Mouse (Mus musculus) cerebellum, postnatal 25 days (tissue): Measurements from ENCODE around the gene Ipmk.
"Not testable (repeated sequence)": the region's sequence is repeated elsewhere in the genome, so short reads cannot be mapped to it uniquely, and the experiment has no call there.

Source experiments
- DNase-seq, 2 experiments: peaks; one replicate each; pipeline ENCODE4 v3.0.0; 2021; ENCODE audit warnings: mixed read lengths in 2 of 2

Ipmk gene

GRCm38 (mm10) chr10:71376014-71376413 lies 28.5 kb downstream of the Ipmk start:
- no peak for DNase-seq

DNA sequence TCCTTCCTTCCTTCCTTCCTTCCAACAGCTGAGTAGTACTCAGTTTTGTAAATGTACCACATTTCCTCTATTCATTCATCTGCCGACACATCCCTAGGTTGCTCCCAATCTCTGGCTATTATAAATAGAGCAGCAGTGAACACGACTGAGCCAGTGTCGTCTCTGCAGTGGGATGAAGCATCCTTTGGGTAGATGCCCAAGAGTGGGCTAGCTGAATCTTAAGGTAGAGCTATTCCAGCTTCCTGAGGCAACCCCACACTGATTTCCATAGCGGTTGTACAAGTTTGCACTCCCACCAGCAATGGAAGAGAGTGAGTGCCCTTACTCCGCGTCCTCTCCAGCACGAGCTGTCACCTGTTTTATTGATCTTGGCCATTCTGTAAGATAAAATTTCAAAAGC lies 32.8 kb downstream of the Ipmk start:
- no peak for DNase-seq

- no peak for DNase-seq
These were observed 34.0 kb downstream of the Ipmk start for GRCm38 (mm10) chr10:71381471-71382033.

DNA sequence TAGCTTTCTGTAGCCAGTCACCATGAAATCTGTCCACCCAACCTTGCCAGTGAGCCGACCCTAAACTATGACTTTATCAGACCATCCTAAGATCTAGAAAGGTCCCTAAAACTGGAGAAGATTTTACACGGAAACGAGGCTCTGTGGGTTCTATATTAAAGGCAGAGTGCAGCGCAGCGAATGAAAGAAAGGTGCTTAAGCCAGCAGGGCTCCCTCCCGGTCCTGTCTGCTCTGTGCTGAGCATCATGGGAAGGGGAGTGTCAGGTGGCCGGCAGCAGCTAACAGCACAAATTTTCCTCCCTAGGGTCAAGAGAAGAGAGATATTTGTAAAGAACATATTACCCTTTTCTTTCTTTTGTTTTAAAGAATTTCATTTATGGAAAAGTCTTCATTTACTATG lies 34.5 kb downstream of the Ipmk start:
- DNase-seq = no peak

DNA sequence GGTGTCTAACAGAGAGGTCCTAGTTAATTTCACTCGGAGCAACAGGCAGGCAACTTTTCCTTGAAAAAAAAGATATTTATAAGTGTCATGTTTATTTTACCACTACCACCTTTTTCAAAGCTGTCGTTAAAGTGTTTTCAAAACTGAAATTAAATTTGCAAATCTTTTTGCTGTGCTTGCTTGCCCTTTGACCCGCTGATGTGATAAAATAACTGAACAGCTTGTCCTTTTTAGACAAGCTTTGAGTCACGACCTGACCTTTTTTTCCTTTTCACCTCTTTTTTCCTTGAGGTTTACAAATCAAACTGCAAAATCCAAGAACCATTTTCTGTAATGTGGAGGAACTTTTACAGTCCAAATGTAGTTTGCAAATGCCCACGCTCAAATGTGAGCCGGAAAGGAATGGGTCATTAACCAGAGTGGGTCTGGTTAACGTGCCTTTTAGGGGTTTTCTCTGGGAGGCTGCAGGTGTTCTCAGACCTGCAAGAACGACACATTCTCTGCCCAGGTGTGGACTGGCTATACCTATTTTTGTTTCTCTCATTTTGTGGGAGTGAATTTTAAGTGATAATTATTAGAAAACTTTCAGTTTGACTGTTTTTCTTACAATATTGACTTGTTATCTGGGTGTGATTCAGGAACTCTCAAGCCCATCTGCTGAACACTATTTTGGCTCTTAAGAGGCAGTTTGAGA lies 35.4 kb downstream of the Ipmk start:
- no peak for DNase-seq

DNA sequence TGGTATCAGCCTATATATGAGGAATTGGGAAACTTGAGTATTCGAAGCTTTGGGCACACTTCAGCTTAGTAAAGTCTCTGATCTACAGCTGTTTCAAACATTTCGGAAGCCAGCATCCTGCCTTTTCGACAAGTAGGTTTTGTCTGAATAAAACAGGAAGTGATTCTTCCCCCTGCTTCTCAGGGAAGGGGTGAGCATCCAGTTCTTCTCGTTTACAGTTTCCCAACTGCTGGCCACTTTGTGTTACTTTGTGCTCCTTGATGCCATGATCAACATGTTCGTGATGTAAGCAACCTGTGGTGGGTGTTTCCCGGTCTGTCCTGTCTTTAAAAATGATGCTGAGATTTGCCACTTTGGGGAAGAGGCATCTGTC lies 36.0 kb downstream of the Ipmk start:
- not testable (repeated sequence) for DNase-seq

- no peak for DNase-seq
These were observed 36.8 kb downstream of the Ipmk start for GRCm38 (mm10) chr10:71384159-71385044.

- no peak for DNase-seq
These were observed 41.7 kb downstream of the Ipmk start for GRCm38 (mm10) chr10:71389311-71389710.

GRCm38 (mm10) chr10:71398383-71399145 lies 51.0 kb downstream of the Ipmk start:
- no peak for DNase-seq

DNA sequence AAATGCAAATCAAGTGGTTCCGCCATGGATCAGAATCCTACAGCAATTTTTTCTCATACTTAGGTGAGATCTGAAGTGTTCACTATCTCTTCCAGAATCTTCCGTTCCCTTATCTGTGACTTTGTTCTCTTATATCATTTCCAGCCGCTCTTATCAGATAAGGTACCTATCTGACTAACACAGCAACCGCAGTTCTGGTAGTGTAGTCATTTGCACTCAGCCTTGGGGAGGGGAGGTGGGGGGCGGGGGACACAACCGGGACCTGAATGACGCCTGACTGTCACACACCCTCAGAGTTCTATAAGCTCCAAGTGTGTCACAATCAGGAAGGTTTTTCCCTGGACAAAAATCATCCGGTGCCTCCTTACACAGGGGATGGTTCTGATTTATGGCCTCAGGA lies 51.8 kb downstream of the Ipmk start:
- DNase-seq = no peak

- no peak for DNase-seq
These were observed 52.4 kb downstream of the Ipmk start for GRCm38 (mm10) chr10:71399987-71400386.

DNA sequence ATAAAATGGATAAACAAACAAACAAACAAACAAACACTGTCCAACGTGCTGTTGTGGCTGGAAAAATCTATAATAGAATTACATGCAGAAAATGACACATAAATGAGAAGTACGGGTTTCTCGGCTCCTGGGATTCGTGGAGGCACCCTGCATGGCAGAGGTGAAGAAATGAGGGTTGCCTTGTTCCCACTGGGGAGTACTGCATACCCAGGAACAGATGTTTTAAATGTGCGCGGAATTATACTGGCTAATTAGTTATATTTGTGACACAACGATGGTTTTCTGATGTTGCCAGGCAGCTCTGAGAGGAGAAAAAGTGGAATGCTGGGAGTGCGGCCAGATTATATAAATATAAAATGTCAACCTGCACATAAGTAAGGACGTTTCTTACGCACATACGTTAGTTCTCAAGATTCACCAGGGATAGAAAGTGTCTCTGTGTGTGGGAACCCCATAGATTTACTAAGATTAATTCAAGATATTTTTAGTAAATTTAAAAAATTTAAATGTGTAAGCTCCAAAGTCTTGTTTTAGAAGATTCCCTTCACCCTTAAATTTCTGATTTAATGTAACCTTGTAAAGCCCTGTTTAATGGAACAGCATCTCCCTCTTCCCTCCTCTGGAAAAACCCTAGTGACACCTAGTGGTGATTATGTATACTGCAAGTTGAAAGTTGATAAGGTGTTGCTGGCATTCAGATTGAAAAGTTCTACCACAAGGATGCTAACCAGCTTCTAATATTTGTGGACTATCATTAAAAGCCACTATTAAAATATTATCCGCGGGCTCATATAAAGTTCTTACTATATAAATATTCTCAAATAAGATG lies 53.5 kb downstream of the Ipmk start:
- peak in 1 of 2 experiments; percentile 24 for DNase-seq

DNA sequence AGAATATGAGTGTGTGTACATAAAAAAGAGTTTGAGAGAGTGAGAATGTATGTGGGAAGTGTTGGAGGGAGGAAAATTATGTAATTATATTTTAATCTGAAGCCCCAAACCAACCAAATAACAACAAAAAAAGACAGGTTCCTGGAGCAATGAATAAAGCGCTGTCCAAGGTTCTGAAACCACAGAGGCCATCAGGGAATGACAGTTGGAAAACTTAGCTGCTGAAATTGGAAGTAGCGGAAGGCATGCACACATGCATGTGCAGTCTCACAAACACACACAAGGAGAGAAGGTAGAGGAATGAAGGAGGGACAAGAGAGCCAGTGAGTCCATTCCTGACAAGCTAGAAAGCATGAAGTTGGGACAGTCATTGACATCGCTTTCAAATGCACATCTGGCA lies 56.1 kb downstream of the Ipmk start:
- no peak for DNase-seq

DNA sequence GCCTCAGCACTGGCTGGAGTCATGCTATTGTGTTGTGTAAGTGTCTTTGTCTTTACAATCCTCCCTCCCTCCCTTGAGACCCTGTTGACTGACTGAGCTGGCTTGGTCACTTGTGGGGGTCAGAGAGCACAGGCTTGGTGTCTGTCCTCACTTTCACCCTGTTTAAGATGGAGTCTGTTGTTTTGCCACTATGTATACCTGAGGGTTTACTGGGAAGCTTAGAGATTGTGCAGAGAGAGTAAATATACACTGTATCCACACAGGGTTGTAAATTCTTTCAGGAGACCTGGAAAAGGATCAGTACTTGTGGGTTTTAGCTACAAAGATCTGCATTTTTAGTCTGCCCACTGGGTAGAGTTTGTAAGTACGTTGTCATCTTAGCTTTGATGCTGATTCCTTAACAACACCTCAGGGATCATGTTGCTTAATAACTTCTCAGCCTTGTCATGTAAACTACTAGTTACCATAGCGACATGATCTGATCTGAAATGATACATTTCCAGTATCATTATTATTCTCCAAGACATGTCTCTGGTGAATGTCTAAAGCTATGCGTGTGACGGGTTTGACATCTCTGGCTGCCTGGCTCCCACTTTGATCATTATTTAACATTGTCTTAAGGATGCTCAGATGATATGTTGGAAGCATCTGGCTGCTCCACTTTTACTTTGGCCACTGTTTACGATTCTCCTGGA lies 58.1 kb downstream of the Ipmk start:
- DNase-seq = no peak

DNA sequence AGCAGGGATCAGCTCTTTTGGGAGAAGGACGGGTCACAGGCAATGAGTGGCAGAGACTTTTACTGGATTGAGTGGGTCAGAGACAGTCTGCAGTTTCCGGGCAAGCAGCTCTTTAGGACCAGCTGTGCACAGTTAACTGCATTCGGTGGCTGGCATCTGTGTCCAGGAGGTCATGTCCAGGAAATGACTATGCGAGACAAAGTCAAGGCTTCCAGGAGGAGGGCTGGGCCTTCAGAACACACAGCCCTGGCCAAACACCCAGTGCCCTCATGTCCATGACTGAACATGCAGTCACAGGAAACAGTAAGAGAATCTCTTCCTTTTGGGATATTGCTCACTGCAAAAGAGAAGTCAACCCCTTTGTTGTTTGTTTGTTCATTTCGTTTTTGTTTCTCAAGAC lies 62.4 kb downstream of the Ipmk start:
- no peak for DNase-seq

DNA sequence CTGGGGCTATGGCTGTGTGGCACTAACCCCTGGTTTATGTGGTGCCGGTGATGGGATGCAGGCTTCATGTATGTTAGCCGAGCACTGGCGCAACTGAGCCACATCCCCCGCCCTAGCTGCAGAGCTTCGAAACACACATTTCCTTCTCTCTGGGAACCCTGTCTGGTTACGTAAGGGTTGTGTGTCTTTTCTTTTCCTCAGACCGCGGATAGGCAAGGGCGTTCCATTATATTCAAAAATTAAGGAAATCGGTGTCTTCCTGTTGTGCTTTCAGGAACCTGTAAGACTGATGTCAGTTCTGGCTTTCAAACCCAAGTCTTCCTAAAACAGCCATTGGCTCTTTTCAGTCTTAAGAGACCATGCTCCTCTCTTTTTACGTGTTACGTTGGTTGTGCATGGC lies 65.8 kb downstream of the Ipmk start:
- DNase-seq = no peak

DNA sequence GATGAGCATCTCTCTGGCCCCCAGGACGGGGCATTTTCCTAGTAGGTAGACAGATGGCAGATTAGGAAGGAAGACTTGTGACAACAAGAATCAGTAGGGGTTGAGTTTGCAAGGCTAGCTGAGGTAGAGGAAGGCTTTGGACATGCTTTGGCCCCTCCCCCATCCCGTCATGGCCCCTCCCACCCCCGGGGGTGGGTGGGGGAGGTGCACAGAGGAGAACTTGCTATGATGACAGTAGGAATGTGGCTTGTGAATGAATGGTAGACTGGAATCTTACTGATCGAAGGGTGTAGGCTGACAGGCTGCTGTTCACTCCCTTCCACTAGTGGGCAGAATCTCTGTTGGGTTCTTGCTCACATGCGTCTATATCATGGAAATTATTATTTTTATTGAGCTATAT lies 74.0 kb downstream of the Ipmk start:
- DNase-seq = no peak

GRCm38 (mm10) chr10:71422047-71423037 lies 74.8 kb downstream of the Ipmk start:
- peak; percentile 72 to 84 for DNase-seq

DNA sequence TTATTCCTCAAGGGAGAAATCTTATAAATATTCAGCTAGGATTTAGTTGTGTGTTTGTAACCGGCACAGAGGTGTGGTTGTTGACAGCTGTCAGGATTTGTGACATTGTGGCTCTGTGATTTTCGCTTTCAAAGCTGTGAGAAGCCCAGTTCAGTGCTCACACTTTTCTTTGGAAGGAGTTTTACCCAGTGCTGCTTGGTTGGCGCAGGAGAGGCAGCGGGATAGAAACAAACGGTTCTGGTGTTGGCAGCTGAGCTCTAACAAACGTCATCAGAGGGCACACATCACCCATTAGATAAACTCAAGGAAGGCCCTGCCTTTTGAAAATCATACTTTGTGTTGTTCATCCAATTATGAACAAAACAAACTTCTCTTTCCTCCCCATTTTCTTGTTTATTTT lies 79.2 kb downstream of the Ipmk start:
- DNase-seq = no peak

DNA sequence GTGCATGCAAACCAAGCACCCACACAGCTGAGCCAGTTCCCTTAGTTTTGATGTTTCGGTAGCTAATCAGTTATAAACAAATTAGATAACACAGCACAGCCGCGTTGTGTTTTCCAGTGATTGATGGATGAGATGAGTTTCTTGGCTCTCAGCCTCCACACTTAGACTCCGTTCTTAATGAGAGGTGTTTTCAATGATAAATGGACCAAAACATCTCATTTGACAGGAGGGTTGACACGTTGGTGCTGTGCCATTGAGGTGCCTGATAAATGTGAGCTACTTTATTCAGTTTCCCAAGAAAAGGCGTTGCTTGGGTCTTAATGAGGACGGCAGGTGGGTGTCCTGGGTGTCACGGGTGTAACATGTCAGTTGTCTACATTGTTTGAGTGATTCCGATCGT lies 79.8 kb downstream of the Ipmk start:
- DNase-seq = no peak
